ENCODE assay signal across 14 mouse cellular contexts in genomic region chr13:41321433-41321832, GRCm38 (mm10). TPM values are rescaled to one million over a fixed set of nuclear protein-coding genes. Genes with fewer than 3 reads are reported as not detected.
DNase-seq lines count a peak whose midpoint lies in the region; ATAC-seq and TF ChIP-seq lines count a peak whose summit lies in the region.
"Had no signal": no experiment of that assay in that cellular context is flagged by ENCODE, and none has a peak within 500 bp of the region (broad histone marks: within the 10 kb centered on the region; RNA-seq: fewer than 3 reads in every experiment).

No protein-coding gene starts in this region.

- H3K9ac ChIP-seq in liver, adult 2 months (ENCODE audit: low read depth, low read length): no peak overlapping the region
- no peak overlapping the region for H3K9ac ChIP-seq in liver, embryonic 12.5 days
- no peak overlapping the region for H3K9ac ChIP-seq in forebrain, embryonic 12.5 days

- intact Hi-C loops in heart, postnatal 36 days (cut with DNase I): no loop called here

- no peak overlapping the region for H3K4me2 ChIP-seq in liver, embryonic 12.5 days
- no peak overlapping the region for H3K4me2 ChIP-seq in forebrain, embryonic 12.5 days
- H3K4me2 ChIP-seq in myocyte (ENCODE audit: low read depth): peak overlapping the region; percentile 47

- H3K36me3 ChIP-seq in liver, adult 2 months (ENCODE audit: control insufficient read depth, insufficient read depth, low read length): peaks cover 9% of the 10 kb centered on the region; the same call in 1 of the 2 replicates
- H3K36me3 ChIP-seq in liver, embryonic 12.5 days: peaks cover 3% of the 10 kb centered on the region; the same call in 1 of the 2 replicates
- peaks cover 19% of the 10 kb centered on the region for H3K36me3 ChIP-seq in forebrain, embryonic 12.5 days (replicated peaks)
- peaks cover 22% of the 10 kb centered on the region for H3K36me3 ChIP-seq in myocyte (ENCODE audit: control insufficient read depth, insufficient read depth)

- WGBS in liver, adult 2 months: 78% methylated on average over 3 of the region's 3 CpGs
- 55% methylated on average over 3 of the region's 3 CpGs for WGBS in liver, embryonic 12.5 days (ENCODE audit: insufficient replicate concordance)
- WGBS in forebrain, embryonic 12.5 days: 88% methylated on average over 3 of the region's 3 CpGs

- H3K4me3 ChIP-seq in liver, adult 2 months (ENCODE audit: insufficient read depth, low read depth, low read length): no peak overlapping the region
- H3K4me3 ChIP-seq in liver, embryonic 12.5 days: no peak overlapping the region
- no peak overlapping the region for H3K4me3 ChIP-seq in forebrain, embryonic 12.5 days (replicated peaks)
- no peak overlapping the region for H3K4me3 ChIP-seq in myocyte

- H3K27ac ChIP-seq in liver, adult 2 months (replicated peaks; ENCODE audit: insufficient read depth, low read depth, low read length): peak overlapping the region; percentile 44; the same call in 1 of the 2 replicates
- H3K27ac ChIP-seq in liver, embryonic 12.5 days: no peak overlapping the region
- peak overlapping the region; percentile 72 for H3K27ac ChIP-seq in forebrain, embryonic 12.5 days
- H3K27ac ChIP-seq: macrophage had no signal

- H3K79me2 ChIP-seq in liver, adult 2 months (ENCODE audit: control insufficient read depth, insufficient read depth, low read length): peaks cover 2% of the 10 kb centered on the region; the same call in 1 of the 2 replicates
- H3K79me2 ChIP-seq in myocyte (ENCODE audit: control insufficient read depth, insufficient read depth): peaks cover 42% of the 10 kb centered on the region

- no peaks in the 10 kb centered on the region for H3K27me3 ChIP-seq in liver, adult 2 months (ENCODE audit: control insufficient read depth, insufficient read depth, low read length)
- no peaks in the 10 kb centered on the region for H3K27me3 ChIP-seq in liver, embryonic 12.5 days (replicated peaks)
- H3K27me3 ChIP-seq in forebrain, embryonic 12.5 days: no peaks in the 10 kb centered on the region
- no peaks in the 10 kb centered on the region for H3K27me3 ChIP-seq in myocyte (ENCODE audit: control insufficient read depth, insufficient read depth, insufficient read length)

- peak; percentile 33 for DNase-seq in liver, adult 2 months (ENCODE audit: extremely low read depth, low read depth, low spot score)
- DNase-seq in adipocyte (ENCODE audit: low spot score): peak; percentile 23
- no peak for DNase-seq in testis, postnatal 14 days (ENCODE audit: low spot score)
- DNase-seq in heart, postnatal 36 days: no peak
- no peak for DNase-seq in testis, postnatal 10 days (ENCODE audit: low spot score)
- DNase-seq: adrenal gland, postnatal 10 days; cerebellum, adult 8-10 months had no signal

- no peak for TF ChIP-seq CTCF in liver, adult 2 months (IDR thresholded peaks at IDR 0.05; ENCODE audit: low read depth, low read length)

- H3K9me3 ChIP-seq in liver, embryonic 12.5 days (replicated peaks): no peaks in the 10 kb centered on the region
- no peaks in the 10 kb centered on the region for H3K9me3 ChIP-seq in forebrain, embryonic 12.5 days

- H3K4me1 ChIP-seq in liver, adult 2 months (ENCODE audit: control insufficient read depth, insufficient read depth, low read length): no peaks in the 10 kb centered on the region
- no peaks in the 10 kb centered on the region for H3K4me1 ChIP-seq in liver, embryonic 12.5 days
- peaks cover 12% of the 10 kb centered on the region for H3K4me1 ChIP-seq in forebrain, embryonic 12.5 days

- no peak for TF ChIP-seq POLR2A in liver, adult 2 months (IDR thresholded peaks at IDR 0.05; ENCODE audit: extremely low read depth, insufficient read depth, low read length)
- no peak for TF ChIP-seq POLR2A in myocyte (IDR thresholded peaks at IDR 0.05; ENCODE audit: insufficient read length, low read depth)

- no peak for ATAC-seq in liver, embryonic 12.5 days
- ATAC-seq in forebrain, embryonic 12.5 days (ENCODE audit: low FRiP score): no peak

- H3ac ChIP-seq in myocyte (ENCODE audit: control insufficient read depth, insufficient read length): no peak overlapping the region

TF ChIP-seq in myocyte, 11 proteins besides CTCF, POLR2A, EP300 and RAD21:
- no peak for TF ChIP-seq MYOD1 (IDR thresholded peaks at IDR 0.05; ENCODE audit: control insufficient read depth in 1 of 3, insufficient read length in 2 of 3, low read depth in 2 of 3)
- TF ChIP-seq SRF (IDR thresholded peaks at IDR 0.05; ENCODE audit: control insufficient read depth, insufficient read length, low read depth): no peak
- TF ChIP-seq MYOG (IDR thresholded peaks at IDR 0.05; ENCODE audit: control insufficient read depth in 1 of 3, insufficient read depth in 1 of 3, insufficient read length in 2 of 3, low read depth in 2 of 3): peak in 1 of 3 experiments; percentile 21
- TF ChIP-seq TCF12 (IDR thresholded peaks at IDR 0.05; ENCODE audit: insufficient read depth, poor library complexity, severe bottlenecking): peak; percentile 2

RNA-seq across cellular contexts. Expression of gene Gm17364, which starts 47.7 kb away (rescaled TPM):
- total RNA-seq in liver, adult 2 months (2014; rRNA removed): not detected in 2 replicates
- not detected in 2 replicates for polyA plus RNA-seq in liver, adult 2 months (2012; rRNA removed)
- not detected in 2 replicates for polyA plus RNA-seq in liver, embryonic 12.5 days (2016; fragmentation: Nextera tagmentation; extraction: Ambion mirVana)
- polyA plus RNA-seq in forebrain, embryonic 12.5 days (2016; fragmentation: Nextera tagmentation; extraction: Ambion mirVana): not detected in 2 replicates
- not detected for polyA plus RNA-seq in myocyte (2012; fragmentation: generic; extraction: Trizol)
- not detected for total RNA-seq in heart, postnatal 36 days (2021)
- total RNA-seq: adrenal gland, postnatal 10 days; heart, adult 8-10 months; left cerebral cortex, postnatal 25 days had no signal
- polyA plus RNA-seq: intestine, embryonic 14.5 days; macrophage had no signal

Comparison
In these comparisons a context has a peak if more than half of its experiments do, and no peak if none do; other contexts are left out.
1. DNase-seq: peak in liver, adult 2 months (single experiment) and adipocyte (single experiment); none in testis, postnatal 14 days (single experiment), heart, postnatal 36 days (0 of 2) and testis, postnatal 10 days (single experiment).